Mouse (Mus musculus) liver, adult 10 weeks (tissue): Measurements from ENCODE around the gene Trpm7. TPM values are rescaled to one million over a fixed set of nuclear protein-coding genes. Genes with fewer than 3 reads are reported as not detected.

Experiments used
- polyA plus RNA-seq: library from polyadenylated mRNA; stranded (reverse); fragments of 350-450 nt; fragmentation: Illumina TruSeq; extraction: RNeasy Lipid Tissue Mini Kit (QIAGEN cat#74804); gene quantifications from one replicate; pipeline ENCODE4 v1.2.3, GENCODE M21; 2014; ENCODE audit warnings: low read depth, low replicate concordance

Gene Trpm7
- 68.0 TPM for polyA plus RNA-seq

DNA sequence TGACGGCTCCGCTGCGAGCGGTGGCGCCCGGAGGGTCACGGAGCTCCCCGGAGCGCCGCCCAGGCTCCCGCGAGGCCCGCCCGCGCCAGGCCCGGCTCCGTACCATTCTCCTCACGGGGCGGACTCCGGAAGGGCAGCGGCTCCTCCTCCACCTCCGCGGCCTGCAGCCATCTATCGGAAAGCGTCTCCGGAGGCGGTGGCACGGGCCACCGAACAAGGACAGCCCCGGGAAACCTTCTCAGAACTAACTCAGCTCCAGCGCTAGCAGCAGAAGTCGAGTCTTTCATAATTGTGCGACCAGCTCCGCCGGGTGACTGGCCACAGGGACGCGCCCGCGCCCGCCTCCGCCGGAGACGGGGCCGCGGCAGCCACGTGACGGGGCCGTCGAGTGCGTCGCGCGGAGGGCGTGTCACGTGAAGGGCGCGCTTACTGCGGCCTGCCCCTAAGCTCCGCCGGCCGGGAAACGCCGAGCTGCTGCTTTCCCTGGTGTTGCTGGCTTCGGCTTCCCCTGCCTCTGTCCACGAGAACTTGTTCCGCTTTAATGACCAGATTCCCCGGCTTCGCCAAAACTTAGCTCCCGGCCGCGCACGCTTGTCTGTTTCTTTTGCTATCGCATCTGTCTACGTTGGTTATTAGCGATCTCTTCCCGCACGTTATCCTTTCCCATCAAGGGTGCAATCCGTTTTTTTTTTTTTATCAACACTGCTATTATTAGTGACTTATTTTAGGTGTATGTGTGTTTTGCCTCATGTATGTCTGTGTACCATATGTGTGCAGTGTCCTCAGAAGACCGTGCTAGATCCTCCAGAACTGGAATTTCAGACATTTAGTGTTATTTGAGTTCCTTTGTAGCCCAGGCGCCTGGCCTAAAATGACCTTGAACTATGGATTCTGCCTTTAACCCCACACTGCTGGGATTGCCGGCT, at the start of gene Trpm7:
Gene Trpm7 (minus strand): TSS at position 360 of the 926 bp plus-strand sequence.

DNA sequence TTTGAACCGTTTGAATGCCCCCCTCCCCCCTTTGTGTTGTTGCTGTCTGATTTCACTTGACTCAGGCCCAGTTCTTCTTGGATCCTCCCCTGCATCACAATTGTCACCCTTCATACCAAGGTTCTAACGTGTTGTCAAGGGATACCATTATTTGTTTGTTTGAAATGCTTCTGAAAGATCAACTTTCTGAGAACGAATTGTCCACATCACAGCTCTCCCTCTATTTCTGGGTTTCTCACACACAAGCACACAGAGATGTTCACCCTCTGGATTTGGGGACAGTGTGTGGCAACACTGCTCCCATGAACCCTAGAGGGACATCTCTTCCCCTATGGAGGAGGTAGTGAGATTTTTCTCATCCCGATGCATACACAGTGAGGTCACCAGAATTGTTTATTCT, 92.7 kb downstream of the Trpm7 start, which contains the start of gene Usp50:
Gene Usp50 (minus strand): TSS at position 101 of the 400 bp plus-strand sequence.

Other genes with a start within 250 kb of the Trpm7 start
- 10.9 TPM for gene Gabpb1, start 199.9 kb downstream of the Trpm7 start, polyA plus RNA-seq
- gene Usp8, start 168.9 kb downstream of the Trpm7 start, polyA plus RNA-seq: 44.5 TPM
- gene Usp50, start 92.8 kb downstream of the Trpm7 start, polyA plus RNA-seq: 0.74 TPM
- 165 TPM for gene Sppl2a, start 57.0 kb upstream of the Trpm7 start, polyA plus RNA-seq
- gene Ap4e1, start 132.5 kb upstream of the Trpm7 start, polyA plus RNA-seq: 6.0 TPM
- gene Blvra, start 194.4 kb upstream of the Trpm7 start, polyA plus RNA-seq: 15.4 TPM